Mouse (Mus musculus) liver, adult 2 months (tissue): ENCODE results near the gene Gm42742. TPM values are rescaled to one million over a fixed set of nuclear protein-coding genes. Genes with fewer than 3 reads are reported as not detected.
A peak's percentile ranks its signal among the peaks of the same experiment; 100 is the strongest.

Experiments used
- DNase-seq: peaks from one replicate; pipeline ENCODE4 v3.0.0-alpha.2; 2011; ENCODE audit warnings: low read depth, low spot score; ENCODE audit errors: extremely low read depth
- H3K27ac ChIP-seq: fragments of 200-500 bp; replicated peaks from 2 replicates; pipeline ENCODE4 v1.5.1; 2012; ENCODE audit warnings: low read depth, mild to moderate bottlenecking, control low read depth, inconsistent platforms, low read length; ENCODE audit not compliant: insufficient read depth
- H3K27me3 ChIP-seq: fragments of 200-500 bp; 2 replicates; pipeline ENCODE4 v1.6.1; 2012; ENCODE audit warnings: mild to moderate bottlenecking, moderate library complexity, low read length, inconsistent platforms; ENCODE audit not compliant: control insufficient read depth, insufficient read depth
- H3K36me3 ChIP-seq: fragments of 200-500 bp; 2 replicates; pipeline ENCODE4 v1.6.1; 2012; ENCODE audit warnings: low read length, inconsistent platforms; ENCODE audit not compliant: control insufficient read depth, insufficient read depth
- H3K4me1 ChIP-seq: fragments of 200-500 bp; 2 replicates; pipeline ENCODE4 v1.6.1; 2011; ENCODE audit warnings: low read length; ENCODE audit not compliant: control insufficient read depth, insufficient read depth
- H3K4me3 ChIP-seq: fragments of 200-500 bp; 2 replicates; pipeline ENCODE4 v1.5.1; 2011; ENCODE audit warnings: low read depth, mild to moderate bottlenecking, control low read depth, low read length, moderate library complexity; ENCODE audit not compliant: insufficient read depth
- H3K79me2 ChIP-seq: fragments of 200-500 bp; 2 replicates; pipeline ENCODE4 v1.6.1; 2012; ENCODE audit warnings: inconsistent platforms, mild to moderate bottlenecking, low read length, moderate library complexity; ENCODE audit not compliant: control insufficient read depth, insufficient read depth
- H3K9ac ChIP-seq: fragments of 200-500 bp; 2 replicates; pipeline ENCODE4 v1.6.1; 2012; ENCODE audit warnings: low read depth, mild to moderate bottlenecking, control low read depth, inconsistent platforms, low read length
- CTCF ChIP-seq: fragments of 200-500 bp; IDR thresholded peaks from 2 replicates; pipeline ENCODE4 v1.5.1; 2011; ENCODE audit warnings: low read depth, low read length, control low read depth
- POLR2A ChIP-seq: fragments of 200-500 bp; IDR thresholded peaks from 2 replicates; pipeline ENCODE4 v1.6.1; 2011; ENCODE audit warnings: low read length, control low read depth; ENCODE audit not compliant: insufficient read depth; ENCODE audit errors: extremely low read depth
- WGBS: fragments of 180-500 bp; shearing (Covaris S2); methylation state at CpG from one replicate; pipeline ENCODE4 v1.1.7; 2018; 5-methylcytosine and 5-hydroxymethylcytosine counted together
- polyA plus RNA-seq: library from polyadenylated mRNA; depleted of rRNA; stranded (reverse); fragments of >200 nt; gene quantifications from 2 replicates; pipeline ENCODE4 v1.2.3, GENCODE M21; 2012
- total RNA-seq: library from RNA; depleted of rRNA; stranded (reverse); fragments of >200 nt; gene quantifications from 2 replicates; pipeline ENCODE4 v1.2.3, GENCODE M21; 2014

Gm42742 gene
- total and polyA plus RNA-seq, 2 experiments: 9.5 to 11.2 TPM

- Histone ChIP-seq H3K27ac (peak overlapping the region; percentile 61), H3K9ac (no peak overlapping the region), H3K27me3 (no peaks in the 10 kb centered on the region), H3K79me2 (peaks cover 16% of the 10 kb centered on the region; the same call in 1 of the 2 replicates), H3K4me3 (no peak overlapping the region), H3K4me1 (peaks cover 31% of the 10 kb centered on the region), H3K36me3 (no peaks in the 10 kb centered on the region)
- TF ChIP-seq POLR2A: no peak
- no peak for TF ChIP-seq CTCF
- peak; percentile 77 for DNase-seq
- WGBS: 60% methylated on average over 17 of the region's 17 CpGs
Observed at GRCm38 (mm10) chr7:127009307-127010085, 11.4 kb downstream of the Gm42742 start.

GRCm38 (mm10) chr7:127008239-127009019, 12.5 kb downstream of the Gm42742 start:
- H3K36me3 ChIP-seq: no peaks in the 10 kb centered on the region
- 52% methylated on average over 9 of the region's 9 CpGs for WGBS
- peak overlapping the region; percentile 81 for H3K27ac ChIP-seq
- H3K4me3 ChIP-seq: no peak overlapping the region
- DNase-seq: peak; percentile 29
- H3K27me3 ChIP-seq: no peaks in the 10 kb centered on the region
- TF ChIP-seq POLR2A (no peak), CTCF (no peak)
- peak overlapping the region; percentile 31 for H3K9ac ChIP-seq
- H3K79me2 ChIP-seq: peaks cover 7% of the 10 kb centered on the region; the same call in 1 of the 2 replicates
- H3K4me1 ChIP-seq: peaks cover 36% of the 10 kb centered on the region

GRCm38 (mm10) chr7:127007313-127008024, 13.4 kb downstream of the Gm42742 start:
- peaks cover 31% of the 10 kb centered on the region for H3K4me1 ChIP-seq
- 0 out of 2 replicates have a peak overlapping the region, but pooled peaks have one; percentile 8 for H3K27ac ChIP-seq

GRCm38 (mm10) chr7:127004122-127004875, 16.6 kb downstream of the Gm42742 start:
- peaks cover 5% of the 10 kb centered on the region; the same call in 1 of the 2 replicates for H3K36me3 ChIP-seq
- no peaks in the 10 kb centered on the region for H3K27me3 ChIP-seq
- peaks cover 18% of the 10 kb centered on the region for H3K4me1 ChIP-seq
- WGBS: 43% methylated on average over 4 of the region's 4 CpGs
- DNase-seq: peak; percentile 30
- H3K79me2 ChIP-seq: no peaks in the 10 kb centered on the region
- no peak overlapping the region for H3K9ac ChIP-seq
- TF ChIP-seq CTCF (no peak), POLR2A (no peak)
- no peak overlapping the region for H3K27ac ChIP-seq
- no peak overlapping the region for H3K4me3 ChIP-seq

More at GRCm38 (mm10) chr7:127007313-127008024, 13.4 kb downstream of the Gm42742 start:
- Histone ChIP-seq H3K27me3 (no peaks in the 10 kb centered on the region), H3K36me3 (no peaks in the 10 kb centered on the region), H3K4me3 (no peak overlapping the region), H3K9ac (no peak overlapping the region), H3K79me2 (no peaks in the 10 kb centered on the region)
- WGBS: 86% methylated on average over 6 of the region's 6 CpGs
- TF ChIP-seq CTCF (no peak), POLR2A (no peak)
- DNase-seq: no peak

- Histone ChIP-seq H3K4me1 (peaks cover 14% of the 10 kb centered on the region), H3K9ac (no peak overlapping the region), H3K36me3 (peaks cover 6% of the 10 kb centered on the region; the same call in 1 of the 2 replicates), H3K4me3 (no peak overlapping the region), H3K27me3 (no peaks in the 10 kb centered on the region), H3K27ac (no peak overlapping the region), H3K79me2 (no peaks in the 10 kb centered on the region)
- 77% methylated on average over 5 of the region's 5 CpGs for WGBS
- peak; percentile 55 for DNase-seq
- no peak for TF ChIP-seq CTCF
- no peak for TF ChIP-seq POLR2A
Observed at GRCm38 (mm10) chr7:127003620-127004019, 17.3 kb downstream of the Gm42742 start.
